Mouse (Mus musculus) inflammation-experienced regulatory T-cells, adult 6 months (primary cell): Measurements from ENCODE around the gene Tnrc6b. TPM values are rescaled to one million over a fixed set of nuclear protein-coding genes. Genes with fewer than 3 reads are reported as not detected.

Experiments used
- ATAC-seq: one replicate; pipeline ENCODE4 v1.8.0; 2017
- polyA plus RNA-seq, 3 experiments: library from polyadenylated mRNA; unstranded; fragments of 100-300 nt; shearing (Covaris generic); gene quantifications; one replicate each; pipeline ENCODE4 v1.2.1; 2017

Gene Tnrc6b
- polyA plus RNA-seq, 3 experiments from 2014 or later = 37.5 to 60.3 (median 51.2) TPM

DNA sequence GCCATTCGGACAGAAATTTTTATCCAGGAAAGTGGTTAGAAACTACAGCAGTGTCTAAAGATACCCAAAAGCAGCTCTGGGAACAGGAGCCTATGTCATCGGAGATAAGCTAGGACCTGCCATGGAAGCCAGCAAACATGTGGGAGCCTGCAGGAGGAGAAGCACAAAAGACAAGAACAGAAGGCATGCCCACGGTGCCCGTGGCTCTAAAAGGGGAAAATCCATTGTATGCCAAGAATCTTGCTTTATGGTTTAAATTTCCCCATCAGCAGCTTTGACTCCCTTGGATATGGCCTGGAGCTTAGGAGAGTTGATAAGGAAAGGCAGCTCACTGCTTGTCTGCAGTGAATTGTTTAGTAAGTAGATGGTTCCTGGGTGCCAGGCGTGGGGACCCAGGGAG lies 8.2 kb upstream of the Tnrc6b start:
- ATAC-seq = no peak

GRCm38 (mm10) chr15:80703495-80703894 lies 7.6 kb upstream of the Tnrc6b start:
- ATAC-seq = no peak

GRCm38 (mm10) chr15:80704267-80704666 lies 6.8 kb upstream of the Tnrc6b start:
- ATAC-seq = peak; percentile 83

DNA sequence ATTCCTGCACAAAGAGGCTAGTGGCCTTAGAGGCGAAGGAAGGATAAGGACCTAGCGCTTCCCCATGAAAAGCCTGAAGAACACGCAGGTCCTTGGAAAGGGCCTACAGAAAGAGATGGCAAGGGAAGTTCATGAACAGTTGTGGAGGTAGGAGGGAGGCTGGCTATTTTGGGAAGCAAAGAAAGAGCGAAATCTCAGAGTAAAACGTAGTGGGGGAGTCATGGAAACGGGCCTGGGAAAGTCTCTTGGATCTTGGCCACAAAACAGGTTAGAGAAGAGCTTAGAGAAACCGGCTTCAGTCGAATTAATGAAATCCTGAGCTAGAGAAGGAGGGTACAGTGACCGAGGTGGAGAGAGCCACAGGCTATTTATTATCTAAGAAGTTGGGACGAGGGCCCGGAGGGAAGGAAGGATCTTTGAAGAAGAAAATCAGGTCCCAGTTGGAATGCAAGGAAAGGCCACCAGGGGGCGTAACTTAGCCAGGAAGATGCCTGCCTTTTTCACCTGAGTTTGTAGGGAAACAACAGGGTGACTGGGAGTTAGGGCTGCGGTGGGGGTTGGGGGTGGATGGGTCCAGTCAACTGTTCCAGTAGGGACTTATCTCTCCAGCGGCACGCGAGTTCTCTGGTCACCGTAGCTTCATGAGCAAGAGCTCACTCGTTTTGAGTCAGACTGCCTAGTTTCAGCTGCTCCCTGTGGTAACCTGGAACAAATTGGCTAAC lies 5.1 kb upstream of the Tnrc6b start:
- no peak for ATAC-seq

DNA sequence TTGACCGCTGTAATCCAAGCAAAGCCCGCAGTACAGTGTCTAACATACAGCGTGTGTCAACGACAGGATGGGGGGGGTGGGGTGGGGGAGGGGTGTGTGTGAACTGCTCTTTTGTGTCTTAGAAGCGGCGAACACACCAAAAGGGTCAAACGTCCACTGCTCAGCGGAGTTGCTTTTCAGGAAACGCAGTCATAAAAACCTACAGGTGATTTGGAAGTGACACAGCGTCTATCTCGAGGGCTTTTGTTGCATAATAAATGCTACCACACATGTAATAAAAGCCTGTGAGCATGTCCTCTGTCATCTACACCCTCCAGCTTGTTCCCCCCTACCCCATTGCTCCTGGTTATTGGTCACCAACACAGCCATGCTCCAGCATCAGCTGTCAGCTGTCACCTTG lies 4.5 kb upstream of the Tnrc6b start:
- ATAC-seq = no peak

DNA sequence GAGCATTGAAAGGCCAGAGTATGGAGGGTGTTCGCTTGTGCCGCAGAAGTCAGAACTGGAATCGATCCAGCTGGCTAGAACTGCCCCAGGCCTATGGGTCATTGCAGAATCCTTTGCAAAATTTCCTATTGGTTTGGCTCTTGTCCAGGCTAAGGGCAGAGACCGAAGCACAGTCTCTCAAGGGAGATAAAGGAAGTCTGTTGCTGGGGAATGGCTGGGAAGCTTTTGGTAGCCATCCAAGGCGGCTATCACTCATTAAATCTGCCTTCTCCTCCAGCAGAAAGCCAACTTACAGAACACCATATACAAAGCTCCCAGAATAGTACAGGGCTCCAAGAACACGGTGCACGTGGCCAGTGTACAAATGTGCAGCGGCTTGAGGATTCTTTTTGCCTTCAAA lies 4.0 kb upstream of the Tnrc6b start:
- no peak for ATAC-seq

DNA sequence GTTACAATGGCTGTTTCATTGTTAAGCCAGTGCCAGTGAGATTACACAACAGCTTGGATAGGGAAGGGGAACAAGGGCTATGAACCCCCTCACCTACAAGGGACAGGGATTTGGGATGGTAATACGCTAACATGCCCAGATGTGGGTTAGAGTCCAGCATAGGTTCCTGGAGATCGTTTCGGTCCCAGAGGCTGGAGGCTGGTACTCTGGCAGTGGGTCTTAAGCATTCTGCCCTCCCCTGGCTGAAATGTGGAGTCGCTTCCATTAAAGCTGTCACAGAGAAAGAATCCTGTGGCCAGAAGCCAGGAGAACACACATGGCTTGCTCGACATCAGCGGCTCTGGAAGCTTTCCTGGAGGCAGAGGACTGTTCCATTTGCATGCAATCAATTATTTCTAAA lies 1.5 kb upstream of the Tnrc6b start:
- no peak for ATAC-seq

DNA sequence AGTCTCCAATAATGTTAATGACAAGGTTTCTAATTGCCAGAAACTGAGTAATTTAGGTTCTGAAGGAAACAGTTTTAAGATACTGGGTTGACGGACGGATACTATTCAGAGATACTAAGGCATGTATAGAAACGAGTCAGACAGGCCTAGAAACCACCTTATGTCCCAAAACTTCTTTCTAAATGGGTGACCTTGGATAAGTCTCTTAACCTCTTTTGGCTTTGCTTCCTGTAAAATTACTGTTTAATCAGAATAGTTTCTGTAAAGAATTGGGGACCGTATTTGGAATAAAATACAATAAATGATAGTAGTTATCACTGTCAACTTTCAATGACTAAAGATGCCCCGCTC lies 881 bp upstream of the Tnrc6b start:
- ATAC-seq = no peak

- peak; percentile 2 for ATAC-seq
Measured at GRCm38 (mm10) chr15:80711401-80712151, 463 bp downstream of the Tnrc6b start.

DNA sequence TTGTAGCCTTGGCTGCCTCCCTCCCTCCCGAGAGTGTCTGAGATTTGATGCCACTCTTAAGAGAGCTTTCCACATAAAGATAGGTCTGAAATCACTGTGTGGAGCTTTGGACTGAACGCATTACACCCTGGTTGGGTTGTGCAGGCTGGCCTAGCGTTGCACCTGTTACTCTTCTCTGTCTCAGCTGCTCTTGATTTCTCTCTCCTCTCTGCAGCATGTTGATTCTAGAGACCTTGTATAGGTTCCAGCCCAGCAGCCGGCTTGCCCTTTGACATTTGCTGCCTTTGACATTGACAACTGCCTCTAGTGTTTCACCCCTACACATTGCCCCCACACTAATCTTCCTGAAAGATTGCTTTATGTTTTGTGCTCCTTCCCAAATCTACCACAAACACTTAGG lies 3.2 kb downstream of the Tnrc6b start:
- ATAC-seq = no peak

- ATAC-seq = no peak
Measured at GRCm38 (mm10) chr15:80716631-80717135, 5.6 kb downstream of the Tnrc6b start.

GRCm38 (mm10) chr15:80717431-80717830 lies 6.3 kb downstream of the Tnrc6b start:
- ATAC-seq = no peak

GRCm38 (mm10) chr15:80720249-80720648 lies 9.1 kb downstream of the Tnrc6b start:
- no peak for ATAC-seq

- ATAC-seq = peak; percentile 38
Measured at GRCm38 (mm10) chr15:80721861-80722260, 10.7 kb downstream of the Tnrc6b start.

DNA sequence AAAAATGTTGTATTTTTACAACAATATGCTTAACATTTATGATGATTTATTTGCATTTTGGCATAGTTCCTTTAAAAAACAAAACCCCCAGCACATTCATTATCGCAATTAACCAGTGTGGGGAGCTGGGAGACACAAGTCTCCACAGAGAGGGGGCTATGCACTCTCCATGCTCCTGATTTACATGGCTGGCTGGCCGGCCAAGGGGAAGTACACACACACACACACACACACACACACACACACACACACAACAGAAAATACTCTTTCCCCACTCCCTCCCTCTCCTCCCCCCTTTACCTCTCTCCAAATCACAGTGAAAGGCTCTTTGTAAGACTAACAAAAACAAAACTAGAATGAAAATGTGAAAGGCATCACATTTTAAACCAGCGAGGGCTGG lies 11.3 kb downstream of the Tnrc6b start:
- ATAC-seq = no peak

- no peak for ATAC-seq
Measured at GRCm38 (mm10) chr15:80729477-80729876, 18.4 kb downstream of the Tnrc6b start.

- no peak for ATAC-seq
Measured at GRCm38 (mm10) chr15:80731043-80731442, 19.9 kb downstream of the Tnrc6b start.

DNA sequence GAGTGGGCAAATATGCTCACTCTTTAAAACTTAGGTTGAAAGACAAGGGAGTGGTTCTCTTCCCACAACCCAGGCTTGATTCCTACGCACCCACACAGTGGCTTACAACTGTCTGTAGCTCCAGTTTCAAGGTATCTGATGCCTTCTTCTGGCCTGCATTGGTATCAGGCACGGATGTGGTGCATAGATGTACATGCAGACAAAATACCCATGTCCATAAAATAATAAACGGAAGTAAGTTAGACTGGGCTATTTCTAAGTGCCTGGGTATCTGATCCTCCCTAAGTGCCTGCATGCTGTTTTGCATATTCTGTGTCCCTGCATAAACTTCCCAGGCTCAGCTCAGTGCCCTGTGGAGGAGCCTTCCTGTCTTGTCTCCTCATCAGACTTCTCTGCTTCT lies 20.4 kb downstream of the Tnrc6b start:
- no peak for ATAC-seq

DNA sequence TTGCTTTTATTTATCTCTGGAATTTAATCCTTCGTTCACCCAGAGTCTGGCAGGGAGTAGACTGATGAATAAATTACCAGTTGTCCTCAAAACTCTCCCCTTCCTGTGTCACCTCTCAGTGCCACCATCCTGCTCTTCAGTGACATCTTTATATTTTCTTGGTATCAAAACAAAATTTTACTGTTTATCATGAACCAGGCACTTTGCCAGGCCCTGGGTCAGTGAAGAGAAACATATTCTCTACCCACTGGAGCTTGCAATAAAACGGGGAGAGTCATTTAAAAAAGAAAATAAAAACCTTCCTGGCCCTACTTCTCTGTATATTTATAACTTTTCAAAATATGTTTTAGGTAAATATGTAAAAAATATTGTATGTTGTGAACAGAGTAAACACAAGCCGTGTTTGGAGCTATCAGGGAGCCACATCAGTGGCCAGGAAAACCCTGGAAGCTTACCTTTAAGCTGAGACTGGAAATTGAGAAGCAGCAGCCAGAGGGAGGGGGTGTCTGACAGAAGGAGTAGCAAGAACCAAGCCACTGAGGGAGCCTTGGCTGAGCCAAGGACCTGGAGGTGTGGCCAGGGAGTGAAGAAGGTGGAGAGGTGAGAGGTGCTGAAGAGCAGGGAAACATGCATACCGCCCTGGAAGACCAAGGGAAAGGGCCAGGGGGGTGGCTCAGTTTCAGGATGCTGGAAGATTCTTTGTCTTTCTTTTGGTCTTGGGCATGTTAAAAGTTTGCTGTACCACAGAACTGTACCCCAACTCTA lies 21.3 kb downstream of the Tnrc6b start:
- ATAC-seq = no peak

GRCm38 (mm10) chr15:80735300-80735699 lies 24.2 kb downstream of the Tnrc6b start:
- ATAC-seq = peak; percentile 97

DNA sequence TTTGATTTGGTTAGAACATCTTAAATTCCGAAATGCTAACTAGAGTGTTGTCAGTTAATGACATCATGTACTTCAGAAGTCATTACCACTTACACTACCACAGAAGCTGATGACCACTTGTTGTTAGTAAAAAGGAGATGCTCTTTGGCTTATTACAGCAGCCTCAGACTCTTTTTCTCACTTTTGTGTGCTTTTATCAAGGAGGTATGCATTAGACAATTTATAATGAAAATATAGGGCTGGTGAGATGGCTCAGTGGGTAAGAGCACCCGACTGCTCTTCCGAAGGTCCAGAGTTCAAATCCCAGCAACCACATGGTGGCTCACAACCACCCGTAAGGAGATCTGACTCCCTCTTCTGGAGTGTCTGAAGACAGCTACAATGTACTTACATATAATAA lies 24.6 kb downstream of the Tnrc6b start:
- peak; percentile 39 for ATAC-seq

GRCm38 (mm10) chr15:80736553-80736952 lies 25.4 kb downstream of the Tnrc6b start:
- no peak for ATAC-seq

- ATAC-seq = no peak
Measured at GRCm38 (mm10) chr15:80738244-80738643, 27.1 kb downstream of the Tnrc6b start.
